Mouse (Mus musculus) C2C12 (cell line): ENCODE results near the gene Vipas39.

Experiments used
- CTCF ChIP-seq: IDR thresholded peaks from one replicate; pipeline ENCODE4 v1.5.1; 2011; ENCODE audit not compliant: control insufficient read depth, insufficient read depth, insufficient read length
- MAX ChIP-seq: IDR thresholded peaks from one replicate; pipeline ENCODE4 v1.6.1; 2011; ENCODE audit warnings: mild to moderate bottlenecking, control low read depth
- MYOG ChIP-seq: IDR thresholded peaks from one replicate; pipeline ENCODE4 v1.6.1; 2011; ENCODE audit not compliant: control insufficient read depth, insufficient read length; ENCODE audit errors: extremely low read depth
- USF1 ChIP-seq: IDR thresholded peaks from one replicate; pipeline ENCODE4 v1.6.1; 2011; ENCODE audit warnings: low read depth, mild to moderate bottlenecking, control low read depth, moderate library complexity

GRCm38 (mm10) chr12:87250161-87250560 is 15.9 kb downstream of the Vipas39 start:
- TF ChIP-seq USF1 (no peak), CTCF (no peak), MAX (no peak), MYOG (no peak)
